Mouse (Mus musculus): ENCODE measurements at regions not wholly inside any gene's neighbourhood (a gene's known extent, or its start where the extent isn't known, plus 50 kb on each side); places are given as distances from the start of the nearest gene placed in this dataset.
A peak's percentile ranks its signal among the peaks of the same experiment; 100 is the strongest.

DNA sequence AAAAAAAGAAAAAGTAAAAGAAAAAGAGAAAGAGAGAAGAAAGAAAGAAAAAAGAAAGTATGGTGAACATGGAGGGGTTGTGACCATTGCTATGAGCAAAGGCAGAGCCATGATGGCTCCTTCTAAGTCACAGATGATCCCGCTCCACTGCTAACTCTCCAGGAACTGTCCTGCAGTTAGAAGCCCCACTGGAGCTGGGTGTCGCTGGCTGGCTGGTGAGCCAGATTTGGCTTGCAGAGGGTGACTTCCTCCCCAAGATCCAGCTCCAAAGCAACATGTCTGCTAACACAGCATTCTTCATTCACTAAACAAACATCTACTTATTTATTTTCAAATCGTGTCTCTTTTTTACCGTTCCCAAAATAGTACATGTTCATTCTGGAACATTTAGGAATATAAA lies 263.5 kb upstream of the 4930535I16Rik start:
- no peak for DNase-seq (ENCODE audit: low spot score in 2 of 2)

DNA sequence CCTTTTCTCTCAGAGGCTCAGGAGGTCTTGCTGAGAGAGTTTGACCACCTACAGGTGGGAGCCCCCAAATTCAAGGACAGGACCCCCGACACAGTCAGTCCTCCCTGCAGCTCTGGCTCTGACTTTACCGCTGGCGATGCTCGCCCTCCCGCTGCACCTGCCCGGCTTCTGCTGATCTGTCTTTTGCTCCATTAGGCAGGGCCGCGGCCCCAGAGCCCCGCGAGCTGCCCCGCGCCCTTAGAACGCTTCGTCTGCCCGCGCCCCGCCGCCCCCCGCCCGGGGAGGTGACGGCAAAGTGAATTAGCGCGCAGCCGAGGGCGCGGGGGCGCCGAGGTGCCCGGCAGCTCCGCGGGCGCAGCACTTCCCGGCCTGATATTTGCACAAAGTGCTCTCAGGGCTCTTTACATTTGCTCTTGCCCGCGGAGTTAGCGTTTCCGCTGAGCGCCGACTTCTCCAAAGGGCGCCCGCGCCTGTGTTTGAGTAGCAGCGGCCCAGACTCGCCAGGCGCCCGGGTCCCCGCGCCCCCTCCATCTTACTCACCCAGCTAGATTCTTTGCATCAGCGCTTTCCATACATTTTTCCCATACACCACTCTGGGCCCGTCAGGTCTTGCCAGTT lies 260.7 kb upstream of the 4930535I16Rik start:
- no peak for DNase-seq (ENCODE audit: low spot score in 2 of 2)

DNA sequence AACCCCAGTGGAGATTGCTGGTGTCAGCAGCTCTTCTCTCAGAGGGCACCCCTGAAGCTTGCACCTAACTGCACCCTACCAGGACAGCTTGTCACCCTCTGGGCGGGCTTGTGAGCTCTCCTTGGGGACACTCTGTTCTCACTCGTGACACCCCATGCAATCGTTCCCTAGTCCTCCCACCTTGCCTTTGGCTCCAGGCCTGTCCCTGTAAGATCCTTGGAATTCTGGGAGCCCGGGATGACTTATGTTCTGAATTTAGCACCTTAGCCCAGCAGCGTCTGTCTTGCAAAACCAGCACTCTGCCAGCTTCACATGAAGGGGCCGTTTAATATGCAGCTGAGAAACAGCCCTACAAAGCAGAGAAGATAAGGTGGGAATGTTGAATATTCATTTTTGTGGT lies 257.7 kb upstream of the 4930535I16Rik start:
- peak; percentile 65 to 86 for DNase-seq (ENCODE audit: low spot score in 2 of 2)

DNA sequence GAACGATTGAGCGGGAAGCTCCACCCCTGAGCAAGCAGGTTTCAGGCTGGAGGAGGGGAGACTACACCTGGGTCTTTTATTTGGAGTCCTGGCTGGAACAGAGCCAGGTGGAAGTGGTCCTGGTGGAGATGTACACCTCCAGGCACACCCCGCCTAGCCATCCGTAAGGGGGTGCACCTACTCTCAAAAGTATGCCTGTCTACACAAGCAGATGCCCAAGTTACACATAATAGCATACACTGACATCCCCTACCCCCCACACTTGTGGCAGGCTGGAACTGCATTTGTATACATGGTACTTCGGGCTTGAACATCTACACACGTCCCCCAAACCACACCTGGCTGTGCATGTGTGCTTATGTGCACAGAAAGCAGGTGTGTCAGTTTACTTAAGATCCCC lies 236.8 kb upstream of the 4930535I16Rik start:
- DNase-seq (ENCODE audit: low spot score in 2 of 2): no peak

DNA sequence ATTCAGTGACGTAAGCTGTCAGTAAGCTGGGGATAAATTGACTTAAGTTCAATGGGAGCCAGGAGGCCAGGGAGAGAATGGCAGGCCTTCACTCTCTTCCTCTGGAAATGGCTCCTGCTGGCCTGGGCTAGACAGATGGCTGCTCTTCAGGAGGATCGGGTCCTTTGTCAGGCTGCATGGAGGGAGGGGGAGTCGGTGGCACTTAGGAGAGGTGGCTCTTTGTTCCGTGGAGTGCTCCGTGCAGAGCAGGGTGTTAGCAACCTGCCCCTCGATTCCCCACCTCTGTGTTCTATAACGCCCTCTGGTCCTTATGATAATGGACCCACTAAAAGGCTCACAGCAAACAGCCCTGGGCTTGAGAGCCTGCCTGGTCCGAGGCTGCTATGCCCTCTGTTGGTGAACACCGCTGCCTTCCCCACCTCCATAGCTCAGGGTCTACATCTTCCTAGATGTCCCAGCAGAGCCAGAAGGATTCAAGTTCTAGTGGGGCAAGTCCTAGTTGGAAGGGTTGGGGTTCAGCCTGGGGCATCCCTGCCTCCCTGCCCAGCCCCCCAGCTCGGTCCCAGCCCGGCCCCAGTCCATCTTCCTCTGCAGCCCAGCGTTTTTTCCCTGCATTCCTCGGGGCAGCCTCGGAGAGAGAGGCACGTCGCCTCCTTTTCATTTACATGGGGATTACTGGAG lies 232.1 kb upstream of the 4930535I16Rik start:
- DNase-seq (ENCODE audit: low spot score in 2 of 2): no peak

DNA sequence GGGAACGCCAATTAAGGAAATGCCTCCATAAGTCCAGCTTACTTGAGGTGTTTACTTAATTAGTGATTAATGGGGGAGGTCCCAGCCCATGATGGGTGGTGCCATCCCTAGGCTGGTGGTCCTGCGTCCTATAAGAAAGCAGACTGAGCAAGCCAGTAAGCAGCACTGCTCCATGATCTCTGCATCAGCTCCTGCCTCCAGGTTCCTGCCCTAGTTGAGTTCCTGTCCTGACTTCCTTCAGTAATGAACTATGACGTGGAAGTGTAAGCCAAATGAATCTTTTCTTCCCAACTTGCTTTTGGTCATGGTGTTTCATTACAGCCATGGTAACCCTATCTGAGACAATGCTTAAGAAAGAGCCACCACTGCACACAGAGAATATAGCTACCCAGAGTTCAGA lies 231.2 kb upstream of the 4930535I16Rik start:
- DNase-seq (ENCODE audit: low spot score in 2 of 2): no peak

DNA sequence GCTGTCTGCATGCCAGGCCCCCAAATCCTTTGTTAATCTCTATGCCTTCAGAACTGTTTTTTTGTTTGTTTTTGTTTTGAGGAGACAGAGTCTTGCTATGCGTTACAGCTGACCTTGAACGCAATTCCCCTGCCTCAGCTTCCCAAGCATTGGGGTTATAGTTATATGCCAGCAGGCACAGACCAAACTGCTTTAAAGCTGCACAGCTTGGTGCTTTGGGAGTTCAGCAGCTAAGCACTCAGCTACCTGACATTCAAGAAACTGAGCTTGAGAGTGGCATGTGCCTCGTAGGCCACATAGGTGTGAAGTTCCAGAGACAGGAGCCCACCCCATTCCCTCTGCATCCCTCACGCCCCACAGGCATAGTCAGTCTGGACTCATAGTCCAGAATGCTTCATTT lies 229.5 kb upstream of the 4930535I16Rik start:
- DNase-seq (ENCODE audit: low spot score in 2 of 2): no peak

DNA sequence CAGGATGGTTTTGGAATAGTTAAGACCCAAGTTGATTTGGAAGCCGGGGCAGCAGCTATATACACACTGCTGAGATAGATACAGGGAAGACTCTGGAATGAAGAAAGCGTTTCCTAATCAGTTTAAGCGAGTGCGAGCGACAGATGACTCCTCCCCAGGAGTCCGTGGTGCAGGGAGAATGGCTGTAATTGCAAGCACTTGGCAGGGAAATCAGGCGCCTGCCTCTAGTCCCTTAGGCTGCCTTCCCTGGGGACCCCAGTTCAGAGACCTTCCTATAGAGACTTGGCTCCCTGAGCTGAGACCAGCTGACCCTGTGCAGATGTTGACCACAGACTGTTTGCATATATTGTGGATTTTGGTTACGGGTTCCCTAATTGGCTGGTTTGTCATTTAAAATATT lies 228.3 kb upstream of the 4930535I16Rik start:
- DNase-seq (ENCODE audit: low spot score in 2 of 2): no peak

DNA sequence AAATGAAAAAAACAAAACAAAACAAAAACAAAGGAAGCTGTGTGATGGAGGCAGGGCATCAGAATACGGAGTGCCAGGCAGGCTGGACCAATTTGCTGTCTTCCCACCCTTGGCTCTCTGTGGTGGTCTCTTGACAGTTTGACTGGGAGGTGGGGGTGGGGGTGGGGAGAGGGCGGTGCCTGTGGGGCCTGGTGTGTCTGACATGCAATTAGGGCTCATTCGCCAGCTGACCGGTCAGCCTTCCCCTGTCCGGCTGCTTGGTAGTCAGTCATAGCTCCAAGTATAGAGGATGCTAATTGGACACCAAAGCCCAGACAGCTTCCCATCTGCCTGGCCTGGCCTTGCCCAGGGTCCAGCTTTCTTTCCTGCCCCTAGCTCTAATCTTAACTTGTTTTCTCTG lies 225.8 kb upstream of the 4930535I16Rik start:
- no peak for DNase-seq (ENCODE audit: low spot score in 2 of 2)

DNA sequence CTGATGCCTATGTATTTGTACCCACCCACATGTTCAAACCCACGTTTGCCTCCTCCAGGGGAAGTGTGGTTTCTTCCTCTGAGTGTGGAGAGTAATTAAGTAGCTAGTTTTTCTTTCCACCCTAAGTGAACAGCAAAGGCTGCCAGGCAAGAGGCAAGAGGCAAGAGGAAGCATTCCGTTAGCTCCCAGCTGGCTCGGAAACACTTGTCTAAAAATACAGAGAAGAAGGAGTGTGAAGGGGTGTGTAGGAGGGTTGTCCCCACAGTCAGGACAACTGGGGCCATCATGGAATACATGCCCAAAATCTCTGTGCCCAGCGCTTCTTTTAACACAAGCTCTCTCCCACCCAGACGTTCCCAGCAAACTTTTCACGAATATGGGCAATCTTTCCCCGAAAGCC lies 225.4 kb upstream of the 4930535I16Rik start:
- DNase-seq (ENCODE audit: low spot score in 2 of 2): peak; percentile 37 to 69

DNA sequence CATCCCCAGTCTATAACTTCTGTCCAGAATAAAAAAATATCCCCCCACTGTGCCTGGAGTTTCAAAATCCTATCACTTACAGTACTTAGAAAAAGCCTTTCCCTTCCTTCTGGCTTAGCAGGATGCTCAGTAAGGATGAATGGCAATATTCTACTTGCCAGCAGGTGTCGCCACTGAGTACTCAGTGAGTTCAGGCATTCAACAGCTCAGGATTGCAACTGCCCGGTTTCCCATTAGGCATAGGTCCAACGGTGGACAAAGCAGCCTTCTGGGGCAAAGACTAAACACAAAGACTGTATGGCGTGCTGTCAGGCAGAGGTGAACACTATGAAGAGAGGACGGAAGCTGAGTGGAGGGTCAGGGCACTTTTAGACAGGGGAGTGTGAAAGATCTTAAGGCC lies 224.3 kb upstream of the 4930535I16Rik start:
- peak; percentile 79 to 81 for DNase-seq (ENCODE audit: low spot score in 2 of 2)

DNA sequence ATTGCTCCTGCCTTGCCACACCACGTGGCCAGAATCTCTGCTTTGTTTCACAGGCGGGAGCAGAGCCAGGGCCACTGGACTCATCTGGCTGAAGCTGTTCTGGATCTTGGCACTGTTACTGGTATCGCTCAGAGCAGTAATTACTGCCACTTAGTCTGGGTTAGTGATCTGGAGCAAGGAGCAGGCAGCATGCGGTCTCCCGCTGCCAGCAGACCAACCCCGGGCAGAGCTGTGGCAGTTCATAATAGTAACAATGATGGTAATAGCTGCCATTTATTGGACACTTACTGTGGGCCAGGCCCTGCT lies 217.3 kb upstream of the 4930535I16Rik start:
- DNase-seq (ENCODE audit: low spot score in 2 of 2): peak; percentile 18 to 22

DNA sequence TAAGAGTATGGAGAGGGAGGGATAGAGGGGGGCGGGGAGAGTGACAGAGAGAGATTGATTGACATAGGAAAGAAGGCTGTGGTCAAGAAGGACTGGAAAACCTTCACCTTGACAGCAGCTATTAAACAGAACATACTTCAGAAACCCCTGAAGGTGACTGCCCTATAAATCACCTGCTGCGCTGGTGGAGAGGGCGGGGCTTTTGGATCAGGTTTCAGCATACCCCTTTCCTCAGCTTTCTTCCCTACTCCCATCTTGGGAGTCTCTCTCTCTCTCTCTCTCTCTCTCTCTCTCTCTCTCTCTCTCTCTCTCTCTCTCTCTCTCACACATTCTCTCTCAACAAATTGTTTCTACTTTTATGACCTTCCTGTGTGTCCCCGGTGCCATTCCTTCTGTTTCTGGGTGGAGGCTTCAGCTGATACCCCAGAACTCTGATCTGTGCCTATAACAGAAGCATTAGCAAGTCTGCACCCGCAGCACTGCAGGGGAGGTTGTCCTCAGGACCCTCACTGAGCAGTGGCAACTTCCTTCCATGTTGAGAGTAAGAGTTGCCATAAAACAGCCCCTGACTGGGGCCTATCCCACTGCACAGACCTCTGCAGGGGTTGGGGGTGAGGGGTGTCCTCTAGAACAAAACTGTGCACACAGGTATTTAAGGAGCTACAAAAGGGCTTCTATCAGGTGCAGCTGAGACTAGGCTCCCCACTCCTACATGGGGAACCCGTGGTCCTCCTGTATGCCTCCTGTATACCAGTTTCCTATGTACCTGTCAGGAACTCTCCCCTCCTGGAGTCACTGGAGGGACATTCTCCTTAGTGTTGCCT lies 216.7 kb upstream of the 4930535I16Rik start:
- DNase-seq (ENCODE audit: low spot score in 2 of 2): no peak

DNA sequence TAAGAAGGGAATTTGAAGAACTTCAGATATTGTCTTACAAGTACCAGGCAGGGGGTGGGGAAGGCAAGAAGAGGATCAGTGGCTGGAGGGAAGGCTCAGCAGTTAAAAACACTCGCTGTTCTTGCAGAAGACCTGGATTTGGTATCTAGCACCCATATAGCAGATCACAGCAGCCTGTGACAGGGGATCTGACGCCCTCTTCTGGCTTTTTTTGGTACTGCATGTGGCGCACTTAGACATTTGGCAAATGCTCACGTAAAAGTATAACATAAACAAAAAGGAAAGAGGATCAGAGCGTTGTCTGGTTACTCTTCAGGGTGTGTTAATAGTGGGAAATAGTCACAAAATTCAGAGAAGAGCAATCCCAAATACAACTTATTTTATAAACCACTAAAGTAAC lies 213.1 kb upstream of the 4930535I16Rik start:
- DNase-seq (ENCODE audit: low spot score in 2 of 2): no peak

DNA sequence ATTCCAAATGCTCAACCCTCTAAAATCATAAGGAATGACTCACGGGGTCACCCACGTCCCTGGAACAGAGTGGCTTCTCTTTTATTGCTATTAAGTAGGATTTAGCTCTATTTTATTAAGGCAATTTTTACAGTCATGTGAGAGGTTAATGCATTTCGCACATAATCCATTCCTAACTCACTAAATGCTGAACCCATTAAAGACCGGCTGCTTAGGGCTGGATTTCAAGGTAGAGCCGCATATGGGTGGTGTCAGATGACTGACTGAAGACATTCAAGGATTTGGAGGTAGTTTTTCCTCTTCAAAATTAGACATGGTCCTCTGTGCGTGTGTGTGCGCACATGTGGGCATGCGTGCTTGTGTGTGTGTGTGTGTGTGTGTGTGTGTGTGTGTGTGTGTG lies 208.4 kb upstream of the 4930535I16Rik start:
- DNase-seq (ENCODE audit: low spot score in 2 of 2): no peak

DNA sequence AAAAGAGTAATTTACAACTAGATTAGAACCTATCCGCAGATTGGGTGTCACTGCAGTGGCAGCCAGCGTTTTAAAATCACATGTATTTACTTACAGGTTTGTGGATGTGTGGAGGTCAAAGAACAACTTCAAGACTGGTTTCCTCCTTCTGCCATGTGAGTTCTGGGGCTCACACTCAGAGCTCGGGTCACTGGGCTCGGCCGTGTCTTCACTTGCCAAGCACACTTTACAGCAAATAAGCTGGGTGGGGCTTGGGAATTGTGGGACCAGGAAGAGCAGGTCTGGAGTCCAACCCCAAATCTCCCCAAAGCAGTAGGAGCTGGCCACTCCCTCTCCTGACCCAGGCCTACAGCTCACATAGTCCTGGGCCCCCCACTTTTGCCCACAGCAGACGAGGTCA lies 202.5 kb upstream of the 4930535I16Rik start:
- DNase-seq (ENCODE audit: low spot score in 2 of 2): no peak

DNA sequence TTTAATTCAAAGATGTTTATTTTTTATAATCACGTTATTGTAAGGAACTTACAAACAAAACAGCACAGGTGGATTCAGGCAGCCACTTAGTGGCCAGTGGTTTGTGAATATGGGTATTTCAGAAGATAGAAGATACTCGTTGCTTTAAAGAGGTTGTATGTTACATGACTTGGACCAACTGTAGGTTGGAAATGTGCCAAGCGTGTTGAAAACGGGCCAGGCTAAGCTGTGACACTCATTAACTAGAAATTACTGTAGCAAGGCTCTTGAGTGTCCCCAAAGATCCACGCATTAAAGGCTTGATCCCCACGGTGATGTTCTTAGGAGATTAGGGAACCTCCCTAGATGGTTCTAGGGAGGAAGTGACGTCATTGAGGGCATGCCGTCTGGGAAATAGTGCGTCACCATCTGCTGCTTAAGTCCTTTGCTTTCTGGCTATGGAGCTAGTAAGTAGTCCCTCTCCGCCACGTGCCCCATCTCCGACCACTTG lies 196.1 kb upstream of the 4930535I16Rik start:
- no peak for DNase-seq (ENCODE audit: low spot score in 2 of 2)

DNA sequence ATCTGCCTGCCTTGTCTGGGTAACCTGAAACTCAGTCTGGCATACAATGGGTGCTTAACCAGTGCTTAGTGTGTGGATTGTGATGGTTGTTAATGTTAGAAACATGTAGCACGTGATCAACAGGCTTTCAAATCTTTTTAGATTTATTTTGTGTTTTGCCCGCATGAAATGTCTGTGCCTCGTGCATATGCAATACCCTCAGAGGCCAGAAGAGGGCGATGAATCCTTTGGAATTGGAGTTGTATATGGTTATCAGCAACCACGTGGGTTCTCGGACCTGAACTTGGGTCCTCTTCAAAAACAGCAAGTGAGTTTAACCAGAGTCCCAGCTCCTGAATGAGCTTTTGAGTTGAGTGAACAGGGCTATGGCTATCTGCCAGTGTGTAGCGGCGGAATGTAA lies 192.9 kb upstream of the 4930535I16Rik start:
- DNase-seq (ENCODE audit: low spot score in 2 of 2): no peak

DNA sequence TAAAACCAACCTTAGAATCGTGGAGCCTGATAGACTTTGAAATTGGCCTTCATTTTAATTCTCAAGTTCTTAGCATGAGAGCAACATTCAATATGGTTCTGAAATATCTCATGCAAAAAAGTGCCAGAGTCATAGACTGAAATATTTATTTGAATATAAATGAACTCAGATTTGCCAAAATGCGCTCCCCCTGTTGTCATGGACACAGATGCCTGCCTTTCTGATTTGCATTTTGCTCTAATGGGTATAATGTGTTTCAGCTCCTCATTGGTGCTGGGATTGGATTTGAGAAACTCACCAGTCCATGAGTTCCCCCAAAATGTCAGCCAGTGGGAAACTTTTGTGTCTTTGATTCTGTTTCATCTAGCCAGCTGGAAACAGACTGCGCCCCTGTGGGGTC lies 191.5 kb upstream of the 4930535I16Rik start:
- DNase-seq (ENCODE audit: low spot score in 2 of 2): no peak

DNA sequence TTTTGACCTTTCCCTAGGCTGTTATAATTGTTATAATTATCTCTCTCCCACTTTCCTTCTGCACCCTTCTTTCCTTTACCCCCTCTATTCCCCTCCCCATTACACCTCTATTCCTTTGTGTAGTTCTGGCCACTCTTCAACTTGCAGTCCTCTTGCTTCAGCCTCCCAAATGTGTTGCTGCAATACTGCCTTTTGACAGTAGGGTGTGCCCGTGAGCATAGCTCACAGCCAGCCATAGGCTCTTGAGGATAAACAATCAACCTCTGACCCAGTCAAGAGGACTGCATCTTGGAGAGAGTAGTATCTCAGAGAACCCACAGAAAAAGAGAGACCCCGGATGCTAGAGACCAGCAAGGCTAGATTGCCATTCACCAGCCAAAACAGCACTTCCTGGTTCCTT lies 184.9 kb upstream of the 4930535I16Rik start:
- DNase-seq (ENCODE audit: low spot score in 2 of 2): no peak

DNA sequence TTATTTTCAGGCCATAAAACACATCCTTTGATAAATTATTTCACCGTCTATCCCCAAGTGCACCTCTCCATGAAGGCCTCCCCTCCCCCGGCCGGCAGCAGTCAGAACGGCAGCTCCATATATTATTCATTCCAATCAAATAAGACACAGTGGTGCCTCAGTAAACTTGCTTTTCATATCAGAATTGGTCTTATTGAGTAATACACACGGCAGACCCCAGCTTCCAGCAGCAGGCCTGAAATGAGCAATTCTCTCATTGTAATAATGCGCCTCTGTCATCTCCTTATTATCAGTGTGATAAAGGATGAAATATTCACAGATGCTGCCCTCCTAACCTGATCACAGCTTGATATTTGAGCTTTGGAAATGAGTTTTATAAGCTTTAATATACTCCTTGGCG lies 169.0 kb upstream of the 4930535I16Rik start:
- DNase-seq (ENCODE audit: low spot score in 2 of 2): no peak

DNA sequence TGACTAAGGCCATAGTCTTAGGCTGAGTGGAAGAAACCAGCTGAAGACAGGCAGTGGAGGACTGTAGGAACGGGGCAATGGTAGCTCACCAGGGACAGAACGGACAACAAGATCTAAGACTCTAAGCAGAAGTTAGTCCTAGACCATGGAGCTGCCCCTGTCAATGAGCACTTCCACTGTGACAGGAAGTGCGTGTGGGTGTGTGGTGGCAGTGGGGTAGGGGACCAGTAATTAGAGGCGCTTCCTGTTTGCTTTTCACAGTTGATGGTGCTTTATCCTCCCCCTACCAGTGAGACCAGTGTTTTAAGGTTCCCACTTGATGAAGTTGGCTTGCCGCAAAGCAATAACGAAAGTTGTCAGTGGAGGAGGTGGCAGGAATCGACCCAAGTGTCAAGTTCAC lies 168.4 kb upstream of the 4930535I16Rik start:
- DNase-seq (ENCODE audit: low spot score in 2 of 2): no peak

DNA sequence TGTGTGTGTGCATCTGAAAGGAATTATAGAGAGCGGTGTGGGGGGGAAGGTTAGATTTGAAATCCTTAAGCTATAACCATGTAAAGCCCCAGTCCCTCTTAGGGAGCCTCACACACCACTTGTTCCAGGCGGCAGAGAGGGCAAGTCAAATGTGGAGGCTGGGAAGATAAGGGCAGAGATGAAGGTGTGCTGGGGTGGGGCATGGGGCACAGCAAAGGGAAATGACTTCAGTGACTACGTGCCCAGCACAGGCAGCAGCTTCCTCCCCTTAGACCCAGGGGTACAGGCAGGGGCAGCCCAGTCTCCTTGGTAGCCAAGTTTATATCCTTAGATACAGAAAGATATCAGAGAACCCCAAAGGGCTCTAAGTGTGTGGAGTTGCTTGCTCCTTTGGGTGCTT lies 161.8 kb upstream of the 4930535I16Rik start:
- no peak for DNase-seq (ENCODE audit: low spot score in 2 of 2)

Measured in right cerebral cortex, postnatal 36 days (tissue).